Mouse (Mus musculus) G1E-ER4 (cell line): ENCODE data around the gene Rasl11a. TPM values are rescaled to one million over a fixed set of nuclear protein-coding genes. Genes with fewer than 3 reads are reported as not detected.
A peak's percentile ranks its signal among the peaks of the same experiment; 100 is the strongest.

ENCODE experiments used
- GATA1 ChIP-seq: IDR thresholded peaks from one replicate; pipeline ENCODE4 v1.8.0; 2012; ENCODE audit warnings: low read length, inconsistent platforms
- polyA plus RNA-seq: library from polyadenylated mRNA; stranded (reverse); fragments of >175 nt; gene quantifications from 2 replicates; pipeline ENCODE4 v1.2.3, GENCODE M21; 2012

Rasl11a gene
- polyA plus RNA-seq, 1 experiment = 44.5 TPM

GRCm38 (mm10) chr5:146865511-146865910 is 20.6 kb downstream of the Rasl11a start:
- TF ChIP-seq GATA1 = no peak

GRCm38 (mm10) chr5:146866277-146866676 is 21.4 kb downstream of the Rasl11a start:
- peak; percentile 5 for TF ChIP-seq GATA1

DNA sequence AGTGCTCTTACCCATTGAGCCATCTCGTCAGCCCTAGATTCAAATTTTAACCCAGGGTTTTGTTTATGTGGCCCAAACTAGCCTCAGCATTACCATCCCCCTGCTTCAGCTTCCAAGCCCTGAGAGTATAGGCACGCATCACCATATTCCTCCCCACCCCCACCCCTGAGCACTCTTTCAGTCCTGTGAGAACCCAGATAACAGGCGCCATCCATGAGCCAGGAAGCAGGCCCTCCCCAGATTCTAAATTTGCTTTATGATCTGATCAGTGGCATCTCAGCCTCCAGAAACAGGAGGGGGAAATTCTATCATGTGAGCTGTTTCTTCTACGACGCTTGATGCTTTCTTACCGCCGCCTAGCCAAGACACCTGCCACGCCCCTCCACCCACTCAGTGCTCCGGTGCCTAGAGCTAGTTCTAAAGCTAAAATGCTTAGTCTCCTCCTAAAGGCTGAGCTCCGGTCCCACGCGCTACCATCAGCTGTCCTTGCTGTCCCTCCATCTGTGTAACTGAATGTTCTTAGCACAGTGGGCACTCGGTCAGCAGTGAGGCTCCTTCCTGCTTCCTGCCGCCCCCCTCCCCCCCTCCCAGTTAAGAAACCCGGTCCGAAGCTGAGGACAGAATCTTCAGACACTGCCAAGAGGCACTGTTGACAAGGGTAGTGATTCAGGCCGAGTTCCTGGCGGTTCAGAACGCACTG is 22.5 kb downstream of the Rasl11a start:
- TF ChIP-seq GATA1 = peak; percentile 90

DNA sequence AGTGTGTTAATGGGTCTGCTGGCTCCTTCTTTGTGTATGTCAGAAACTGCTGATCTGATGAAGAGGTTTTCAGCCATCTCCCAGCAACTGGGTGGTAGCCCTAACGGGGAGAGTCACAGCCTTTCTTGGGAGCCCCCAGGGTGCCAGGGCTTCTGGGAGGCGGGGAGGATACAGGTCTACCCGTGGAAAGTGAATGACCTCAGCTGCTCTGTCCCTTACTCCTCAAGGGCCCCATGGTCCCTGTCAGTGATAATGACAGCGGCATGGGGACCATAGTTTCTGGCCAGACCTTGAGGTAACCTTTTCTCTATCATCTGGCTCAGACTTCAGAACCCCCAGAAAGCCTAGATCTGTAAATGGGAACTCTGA is 23.1 kb downstream of the Rasl11a start:
- TF ChIP-seq GATA1 = no peak

DNA sequence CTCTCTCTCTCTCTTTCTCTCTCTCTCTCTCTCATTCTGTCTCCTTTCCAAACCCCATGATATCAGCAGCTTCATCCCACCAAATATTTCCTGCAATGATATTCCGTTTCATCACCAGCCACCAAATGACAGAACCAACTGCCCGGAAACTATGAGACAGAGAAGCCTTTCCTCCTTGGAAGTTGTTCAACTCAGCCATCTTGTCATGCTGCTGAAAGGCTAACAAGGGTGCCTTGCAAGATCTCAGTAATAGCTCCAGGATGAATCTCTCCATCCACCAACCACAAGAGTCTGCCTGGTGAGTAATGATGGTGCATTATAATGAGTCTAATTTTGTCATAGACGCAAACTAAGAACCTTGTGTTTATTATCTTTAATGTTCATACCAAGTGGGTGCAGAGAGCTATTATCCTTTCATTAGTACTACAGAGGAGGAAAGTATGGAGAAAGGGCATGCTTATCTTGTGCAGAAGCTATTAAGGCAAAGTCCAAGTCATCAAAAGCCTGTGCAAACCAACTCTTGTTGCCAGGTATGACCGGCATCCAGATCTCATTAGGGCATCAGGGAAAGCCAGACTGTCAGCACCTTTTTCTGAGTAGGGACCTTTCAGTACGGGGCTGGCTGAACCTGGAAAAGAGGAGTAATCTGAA is 28.2 kb downstream of the Rasl11a start:
- no peak for TF ChIP-seq GATA1

GRCm38 (mm10) chr5:146876024-146876423 is 31.2 kb downstream of the Rasl11a start:
- TF ChIP-seq GATA1 = no peak

- no peak for TF ChIP-seq GATA1
Observed at GRCm38 (mm10) chr5:146882261-146882660, 37.4 kb downstream of the Rasl11a start.

GRCm38 (mm10) chr5:146883053-146883452 is 38.2 kb downstream of the Rasl11a start:
- no peak for TF ChIP-seq GATA1

DNA sequence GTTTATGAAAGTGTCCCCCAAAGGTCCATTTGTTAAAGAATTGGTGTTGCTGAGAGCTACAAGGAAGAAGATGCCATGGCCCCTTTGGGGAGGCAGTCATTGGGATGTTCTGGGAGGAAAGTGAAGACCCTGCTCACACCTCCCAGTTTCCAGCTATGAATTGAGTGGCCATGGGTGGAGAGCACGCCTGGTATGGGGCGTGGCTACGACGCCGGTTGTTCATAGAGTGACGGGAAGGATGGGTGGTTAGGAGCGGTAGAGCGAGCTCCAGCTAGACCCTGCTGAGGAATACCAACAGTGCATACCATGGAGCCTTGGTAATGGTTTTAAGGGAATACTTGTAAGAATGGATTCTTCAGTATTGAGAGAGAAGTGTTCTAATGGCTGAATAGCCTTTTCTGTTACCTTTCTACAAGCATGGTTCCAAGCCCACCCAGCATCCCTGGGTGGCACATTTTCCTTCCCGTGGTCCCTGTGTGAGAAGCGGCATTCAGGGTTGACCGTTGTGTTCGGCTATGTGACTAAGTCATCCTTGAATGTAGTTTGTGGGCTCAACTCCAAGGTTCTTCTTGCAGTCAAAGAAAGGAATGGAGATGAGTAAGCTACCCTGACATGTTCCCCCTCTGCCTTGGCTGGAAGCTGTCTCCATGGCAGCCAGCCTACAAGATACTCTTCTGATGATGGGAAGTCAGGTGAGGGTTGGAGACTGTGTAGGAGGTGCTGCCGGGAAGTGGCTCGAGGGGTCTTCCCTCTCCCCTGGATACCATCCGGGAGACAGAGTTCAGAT is 38.8 kb downstream of the Rasl11a start:
- TF ChIP-seq GATA1 = no peak

- TF ChIP-seq GATA1 = no peak
Observed at GRCm38 (mm10) chr5:146891127-146891526, 46.3 kb downstream of the Rasl11a start.

DNA sequence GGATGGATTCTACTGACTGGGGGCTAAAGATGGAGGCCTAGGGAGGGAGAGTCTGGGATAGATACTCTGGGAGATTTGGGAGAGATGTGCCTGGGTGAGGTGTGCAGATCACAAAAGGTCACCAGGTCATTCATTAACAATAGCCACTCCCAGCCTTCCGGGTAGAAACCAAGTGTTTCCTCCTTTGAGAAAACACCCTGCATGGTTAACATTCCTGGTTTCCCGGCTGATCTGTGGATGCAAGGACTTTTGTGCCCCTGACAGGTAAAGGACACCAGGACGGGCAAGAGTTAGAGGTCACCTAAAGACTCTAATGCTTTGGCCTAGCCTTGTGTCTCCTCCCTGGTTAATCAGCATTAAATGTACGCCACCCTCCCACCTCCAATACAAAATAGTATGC is 48.0 kb downstream of the Rasl11a start:
- no peak for TF ChIP-seq GATA1

- TF ChIP-seq GATA1 = no peak
Observed at GRCm38 (mm10) chr5:146893478-146894182, 48.8 kb downstream of the Rasl11a start.

- no peak for TF ChIP-seq GATA1
Observed at GRCm38 (mm10) chr5:146896973-146897372, 52.1 kb downstream of the Rasl11a start.

Other genes with a start within 250 kb of the Rasl11a start
- 7.7 and 7.9 TPM in 2 replicates for gene Usp12, start 50.1 kb upstream of the Rasl11a start, polyA plus RNA-seq
- gene Rpl21, start 12.2 kb upstream of the Rasl11a start, polyA plus RNA-seq = 110 and 341 TPM in 2 replicates
- gene Gtf3a, start 103.6 kb downstream of the Rasl11a start, polyA plus RNA-seq = 209 and 254 TPM in 2 replicates
- 2.2 and 5.5 TPM in 2 replicates for gene Mtif3, start 118.7 kb downstream of the Rasl11a start, polyA plus RNA-seq
- 14.1 and 17.2 TPM in 2 replicates for gene Lnx2, start 231.5 kb downstream of the Rasl11a start, polyA plus RNA-seq
- 160 and 165 TPM in 2 replicates for gene Polr1d, start 232.0 kb downstream of the Rasl11a start, polyA plus RNA-seq